Comparison of ENCODE assay signal across 19 mouse cellular contexts in genomic region chr7:118696146-118696545, GRCm38 (mm10).
"Had no signal": no experiment of that assay in that cellular context is flagged by ENCODE, and none has a peak within 500 bp of the region (broad histone marks: within the 10 kb centered on the region; RNA-seq: fewer than 3 reads in every experiment).

No protein-coding gene starts in this region.

- H3K4me1 ChIP-seq: intestine, embryonic 15.5 days; kidney, embryonic 15.5 days; stomach, embryonic 15.5 days had no signal

- H3K9ac ChIP-seq: intestine, embryonic 15.5 days; kidney, embryonic 15.5 days; liver, embryonic 13.5 days; lung, embryonic 15.5 days; neural tube, embryonic 13.5 days; stomach, embryonic 15.5 days had no signal

- H3K27ac ChIP-seq: intestine, embryonic 15.5 days; kidney, embryonic 15.5 days; left cerebral cortex, adult 2 months; liver, embryonic 13.5 days; lung, embryonic 15.5 days; neural tube, embryonic 13.5 days; stomach, embryonic 15.5 days had no signal

- ATAC-seq: intestine, embryonic 15.5 days; midbrain, embryonic 16.5 days had no signal

- H3K4me3 ChIP-seq: intestine, embryonic 15.5 days; kidney, embryonic 15.5 days; left cerebral cortex, adult 2 months; liver, embryonic 13.5 days; lung, embryonic 15.5 days; myocyte; neural tube, embryonic 13.5 days; stomach, embryonic 15.5 days had no signal

- H3K4me2 ChIP-seq: intestine, embryonic 15.5 days; kidney, embryonic 15.5 days; liver, embryonic 13.5 days; lung, embryonic 15.5 days; midbrain, embryonic 11.5 days; neural tube, embryonic 13.5 days; stomach, embryonic 15.5 days had no signal

- H3K27me3 ChIP-seq: intestine, embryonic 15.5 days; kidney, embryonic 15.5 days; liver, embryonic 13.5 days; lung, embryonic 15.5 days; neural tube, embryonic 13.5 days; stomach, embryonic 15.5 days had no signal

- H3K9me3 ChIP-seq: intestine, embryonic 15.5 days; kidney, embryonic 15.5 days; liver, embryonic 13.5 days; lung, embryonic 15.5 days; neural tube, embryonic 13.5 days; stomach, embryonic 15.5 days had no signal

- DNase-seq: kidney, adult 11 months; kidney, adult 8-10 months; kidney, postnatal 10 days; kidney, postnatal 36 days; layer of hippocampus, postnatal 36 days; liver, embryonic 13.5 days; retina, postnatal 1 day; right cerebral cortex, postnatal 25 days; spleen, adult 18-20 months; thymus, postnatal 25 days had no signal
